ENCODE assay signal across 21 mouse cellular contexts in the genomic region with DNA sequence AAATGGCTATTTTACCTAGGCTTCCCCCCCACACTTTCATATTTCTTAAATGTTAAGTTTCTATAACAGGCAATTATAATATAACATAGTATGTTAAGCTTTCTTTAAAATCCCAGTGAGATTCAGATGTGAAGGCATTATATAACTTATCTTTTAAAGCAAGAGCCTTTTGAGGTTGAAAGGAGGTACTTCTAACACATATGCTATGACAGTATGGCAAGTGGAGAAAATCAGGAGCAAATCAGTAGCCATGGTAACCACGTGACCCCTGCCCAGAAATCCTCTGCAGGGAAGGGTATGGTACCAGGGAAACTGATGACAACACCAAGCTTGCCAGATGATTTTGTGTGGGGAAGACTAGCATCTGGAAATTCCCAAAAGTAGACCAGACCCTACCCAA.
DNase-seq lines count a peak whose midpoint lies in the region; ATAC-seq lines count a peak whose summit lies in the region.
"Had no signal": no experiment of that assay in that cellular context is flagged by ENCODE, and none has a peak within 500 bp of the region (broad histone marks: within the 10 kb centered on the region; RNA-seq: fewer than 3 reads in every experiment).

No protein-coding gene starts in this region.

- DNase-seq in embryo, embryonic 10.5 days (ENCODE audit: low spot score): peak; percentile 13
- DNase-seq in embryo, embryonic 9.5 days (ENCODE audit: extremely low spot score): no peak
- DNase-seq in frontal cortex, postnatal 14 days (ENCODE audit: low spot score in 2 of 2): no peak
- DNase-seq in midbrain, embryonic 10.5 days (ENCODE audit: low spot score): no peak
- DNase-seq: adrenal gland, postnatal 10 days; adrenal gland, postnatal 36 days; cerebellum, adult 18-20 months; cerebellum, adult 9-10 months; cerebellum, postnatal 14 days; forebrain, postnatal 0 days; gastrocnemius, postnatal 10 days had no signal

- no peak overlapping the region for H3K4me3 ChIP-seq in midbrain, embryonic 15.5 days
- H3K4me3 ChIP-seq in midbrain, embryonic 10.5 days: no peak overlapping the region
- H3K4me3 ChIP-seq: embryonic facial prominence, embryonic 13.5 days; erythroblast, embryonic 14.5 days; forebrain, embryonic 13.5 days; hindbrain, embryonic 12.5 days; hindbrain, embryonic 15.5 days had no signal

- 74% methylated on average over 1 of the region's 1 CpGs for WGBS in midbrain, embryonic 15.5 days
- 79% methylated on average over 1 of the region's 1 CpGs for WGBS in midbrain, embryonic 10.5 days

- H3K9ac ChIP-seq in midbrain, embryonic 15.5 days: no peak overlapping the region
- H3K9ac ChIP-seq: embryonic facial prominence, embryonic 13.5 days; forebrain, embryonic 13.5 days; forebrain, postnatal 0 days; hindbrain, embryonic 12.5 days; hindbrain, embryonic 15.5 days had no signal

- ATAC-seq in frontal cortex, adult (ENCODE audit: low TSS enrichment): peak; percentile 81
- 0 out of 2 replicates have a peak, but pooled peaks have one; percentile 48 for ATAC-seq in midbrain, embryonic 15.5 days (replicated peaks)
- ATAC-seq: activated CD4-positive, CD25-positive, alpha-beta regulatory T cell, adult 4 months; forebrain, embryonic 13.5 days; forebrain, postnatal 0 days; intestine, postnatal 0 days had no signal

- no peaks in the 10 kb centered on the region for H3K4me1 ChIP-seq in midbrain, embryonic 15.5 days
- H3K4me1 ChIP-seq in midbrain, embryonic 10.5 days: no peaks in the 10 kb centered on the region
- H3K4me1 ChIP-seq: embryonic facial prominence, embryonic 13.5 days; forebrain, embryonic 13.5 days; hindbrain, embryonic 12.5 days; hindbrain, embryonic 15.5 days had no signal

- H3K36me3 ChIP-seq in midbrain, embryonic 15.5 days (replicated peaks): no peaks in the 10 kb centered on the region
- H3K36me3 ChIP-seq in midbrain, embryonic 10.5 days: no peaks in the 10 kb centered on the region
- H3K36me3 ChIP-seq: embryonic facial prominence, embryonic 13.5 days; hindbrain, embryonic 12.5 days; hindbrain, embryonic 15.5 days had no signal

- no peak overlapping the region for H3K4me2 ChIP-seq in midbrain, embryonic 15.5 days
- H3K4me2 ChIP-seq: embryonic facial prominence, embryonic 13.5 days; forebrain, embryonic 13.5 days; heart, embryonic 11.5 days; hindbrain, embryonic 12.5 days; hindbrain, embryonic 15.5 days had no signal

- no peak overlapping the region for H3K27ac ChIP-seq in midbrain, embryonic 15.5 days
- no peak overlapping the region for H3K27ac ChIP-seq in midbrain, embryonic 10.5 days (replicated peaks)
- H3K27ac ChIP-seq: embryonic facial prominence, embryonic 13.5 days; forebrain, embryonic 13.5 days; hindbrain, embryonic 12.5 days; hindbrain, embryonic 15.5 days had no signal

- no peaks in the 10 kb centered on the region for H3K9me3 ChIP-seq in midbrain, embryonic 15.5 days
- H3K9me3 ChIP-seq in midbrain, embryonic 10.5 days (replicated peaks): no peaks in the 10 kb centered on the region
- H3K9me3 ChIP-seq: embryonic facial prominence, embryonic 13.5 days; forebrain, embryonic 13.5 days; hindbrain, embryonic 12.5 days; hindbrain, embryonic 15.5 days had no signal

- H3K27me3 ChIP-seq in midbrain, embryonic 15.5 days (replicated peaks): no peaks in the 10 kb centered on the region
- H3K27me3 ChIP-seq in midbrain, embryonic 10.5 days (ENCODE audit: low read depth, poor library complexity, severe bottlenecking): no peaks in the 10 kb centered on the region
- H3K27me3 ChIP-seq: embryonic facial prominence, embryonic 13.5 days; forebrain, embryonic 13.5 days; hindbrain, embryonic 12.5 days; hindbrain, embryonic 15.5 days had no signal
